Mouse (Mus musculus) CH12.LX (cell line): ENCODE measurements at regions not wholly inside any gene's neighbourhood (a gene's known extent, or its start where the extent isn't known, plus 50 kb on each side); places are given as distances from the start of the nearest gene placed in this dataset.

ENCODE experiments used
- DNase-seq: peaks from one replicate; pipeline ENCODE4 v3.0.0-alpha.2; 2013; ENCODE audit errors: extremely low read depth
- H3K27ac ChIP-seq: 2 replicates; pipeline ENCODE4 v1.5.1; 2012; ENCODE audit warnings: low read depth, mild to moderate bottlenecking, control low read depth, moderate library complexity; ENCODE audit not compliant: insufficient read depth
- H3K27me3 ChIP-seq: replicated peaks from 2 replicates; pipeline ENCODE3; 2012; ENCODE audit warnings: inconsistent platforms
- H3K36me3 ChIP-seq, 2 experiments: replicated peaks in 1 of 2; 2 replicates each; pipeline versions ENCODE3 to v1.6.1; 2012; ENCODE audit warnings: inconsistent platforms in 1 of 2, low read length in 1 of 2, mild to moderate bottlenecking in 1 of 2, mixed read lengths in 1 of 2, moderate library complexity in 1 of 2; ENCODE audit not compliant: control insufficient read depth in 1 of 2, insufficient read depth in 1 of 2
- H3K4me1 ChIP-seq, 2 experiments: 2 replicates each; pipeline ENCODE4 v1.6.1; 2012; ENCODE audit warnings: inconsistent platforms in 1 of 2, moderate library complexity in 1 of 2; ENCODE audit not compliant: insufficient read depth in 2 of 2, control insufficient read depth in 1 of 2
- H3K4me2 ChIP-seq: 2 replicates; pipeline ENCODE4 v1.6.1; 2012; ENCODE audit warnings: low read depth, mild to moderate bottlenecking, control low read depth; ENCODE audit not compliant: poor library complexity, insufficient read depth, severe bottlenecking
- H3K4me3 ChIP-seq, 3 experiments: fragments of 150-350 bp in 1 of 3; sonication (generic) in 1 of 3; replicated peaks in 1 of 3; 2 replicates each; pipeline versions ENCODE3 to v1.5.1; 2011 to 2012; ENCODE audit warnings: low read depth in 2 of 3, low read length in 2 of 3, mild to moderate bottlenecking in 2 of 3, moderate library complexity in 2 of 3, control low read depth in 1 of 3, improper control_type of control experiment in 1 of 3, inconsistent platforms in 1 of 3, mixed read lengths in 1 of 3; ENCODE audit not compliant: poor library complexity in 1 of 3
- H3K79me2 ChIP-seq: replicated peaks from 2 replicates; pipeline ENCODE4 v1.6.1; 2012; ENCODE audit warnings: mild to moderate bottlenecking, moderate library complexity; ENCODE audit not compliant: control insufficient read depth, poor library complexity, insufficient read depth, severe bottlenecking; ENCODE audit errors: extremely low read depth
- H3K9ac ChIP-seq: 2 replicates; pipeline ENCODE4 v1.6.1; 2012; ENCODE audit warnings: low read depth, mild to moderate bottlenecking, control low read depth, moderate library complexity; ENCODE audit not compliant: insufficient read depth
- H3K9me3 ChIP-seq: replicated peaks from 2 replicates; pipeline ENCODE3; 2012; ENCODE audit warnings: low read length, inconsistent platforms, mixed read lengths
- BHLHE40 ChIP-seq: IDR thresholded peaks from 2 replicates; pipeline ENCODE4 v1.6.1; 2011; ENCODE audit warnings: mild to moderate bottlenecking, low read depth, low read length, improper control_type of control experiment
- CHD1 ChIP-seq: IDR thresholded peaks from 2 replicates; pipeline ENCODE4 v1.6.1; 2012; ENCODE audit warnings: low read depth, low read length, improper control_type of control experiment, inconsistent platforms
- CHD2 ChIP-seq: IDR thresholded peaks from 2 replicates; pipeline ENCODE4 v1.6.1; 2011; ENCODE audit warnings: low read length, improper control_type of control experiment
- E2F4 ChIP-seq: IDR thresholded peaks from 2 replicates; pipeline ENCODE4 v1.6.1; 2011; ENCODE audit warnings: low read depth, low read length, improper control_type of control experiment; ENCODE audit not compliant: insufficient replicate concordance
- EP300 ChIP-seq: IDR thresholded peaks from 2 replicates; pipeline ENCODE4 v1.6.1; 2011; ENCODE audit warnings: low read length, improper control_type of control experiment
- ETS1 ChIP-seq: conservative IDR thresholded peaks from 2 replicates; pipeline ENCODE4 v1.6.1; 2012; ENCODE audit warnings: low read depth, mild to moderate bottlenecking, inconsistent platforms, low read length, improper control_type of control experiment, moderate library complexity
- GABPA ChIP-seq: IDR thresholded peaks from 2 replicates; pipeline ENCODE4 v1.6.1; 2012; ENCODE audit warnings: low read depth, low read length, improper control_type of control experiment, inconsistent platforms; ENCODE audit not compliant: insufficient replicate concordance
- IRF4 ChIP-seq: IDR thresholded peaks from 2 replicates; pipeline ENCODE4 v1.6.1; 2014; ENCODE audit warnings: low read depth, mild to moderate bottlenecking, inconsistent platforms, low read length, improper control_type of control experiment
- JUN ChIP-seq: IDR thresholded peaks from 2 replicates; pipeline ENCODE4 v1.6.1; 2011; ENCODE audit warnings: low read depth, mild to moderate bottlenecking, low read length, improper control_type of control experiment, moderate library complexity; ENCODE audit not compliant: insufficient read depth
- JUND ChIP-seq: conservative IDR thresholded peaks from 2 replicates; pipeline ENCODE4 v1.6.1; 2011; ENCODE audit warnings: low read depth, low read length, improper control_type of control experiment
- MXI1 ChIP-seq: IDR thresholded peaks from 2 replicates; pipeline ENCODE4 v1.6.1; 2011; ENCODE audit warnings: mild to moderate bottlenecking, low read depth, low read length, improper control_type of control experiment
- MYC ChIP-seq: IDR thresholded peaks from 2 replicates; pipeline ENCODE4 v1.6.1; 2011; ENCODE audit warnings: low read depth, mild to moderate bottlenecking, improper control_type of control experiment, low read length
- NRF1 ChIP-seq: IDR thresholded peaks from 2 replicates; pipeline ENCODE4 v1.6.1; 2014; ENCODE audit warnings: low read depth, mild to moderate bottlenecking, inconsistent platforms, low read length, improper control_type of control experiment, moderate library complexity
- SIN3A ChIP-seq: IDR thresholded peaks from 2 replicates; pipeline ENCODE4 v1.6.1; 2012; ENCODE audit warnings: low read length, improper control_type of control experiment, inconsistent platforms
- TCF12 ChIP-seq: IDR thresholded peaks from 2 replicates; pipeline ENCODE4 v1.6.1; 2014; ENCODE audit warnings: low read depth, mild to moderate bottlenecking, inconsistent platforms, low read length, improper control_type of control experiment
- UBTF ChIP-seq: IDR thresholded peaks from 2 replicates; pipeline ENCODE4 v1.6.1; 2012; ENCODE audit warnings: low read depth, mild to moderate bottlenecking, inconsistent platforms, low read length, improper control_type of control experiment, moderate library complexity
- ZKSCAN1 ChIP-seq: IDR thresholded peaks from 2 replicates; pipeline ENCODE4 v1.6.1; 2012; ENCODE audit warnings: low read depth, inconsistent platforms, low read length, improper control_type of control experiment, borderline replicate concordance
- ZMIZ1 ChIP-seq: IDR thresholded peaks from 2 replicates; pipeline ENCODE4 v1.6.1; 2012; ENCODE audit warnings: low read depth, mild to moderate bottlenecking, inconsistent platforms, low read length, improper control_type of control experiment
- ZNF384 ChIP-seq: IDR thresholded peaks from 2 replicates; pipeline ENCODE4 v1.6.1; 2012; ENCODE audit warnings: low read depth, low read length, improper control_type of control experiment, inconsistent platforms
- dilution Hi-C: fragments of 300-500 bp; cut with MboI; formaldehyde crosslinking; loops from 2 replicates; pipeline ENCODE4 v1.14.3; 2020; ENCODE audit warnings: low sequenced_read_pairs; ENCODE audit not compliant: extremely low pct_unique_long_range_greater_than_20kb, extremely low pct_ligation_motif_present
- in situ Hi-C: fragments of 300-500 bp; cut with MboI; formaldehyde crosslinking; loops from 3 replicates; pipeline ENCODE4 v1.14.3; 2019; ENCODE audit warnings: low sequenced_read_pairs, low pct_ligation_motif_present, low pct_unique_long_range_greater_than_20kb, mixed read lengths

- no peaks in the 10 kb centered on the region for H3K79me2 ChIP-seq
- no peaks in the 10 kb centered on the region for H3K9me3 ChIP-seq
- DNase-seq: no peak
- TF ChIP-seq GABPA: no peak
- no peak for TF ChIP-seq ZNF384
- TF ChIP-seq ZKSCAN1: no peak
- TF ChIP-seq SIN3A: no peak
- TF ChIP-seq NRF1: no peak
- no peak for TF ChIP-seq ETS1
- no peak for TF ChIP-seq MYC
- no peak for TF ChIP-seq IRF4
- TF ChIP-seq, all 38 proteins: peak for 0
- dilution Hi-C loops: no loop called here
- Histone ChIP-seq H3K9ac (no peak overlapping the region), H3K4me3 (no peak overlapping the region), H3K27ac (no peak overlapping the region), H3K4me1 (no peaks in the 10 kb centered on the region), H3K27me3 (no peaks in the 10 kb centered on the region), H3K4me2 (no peak overlapping the region), H3K36me3 (no peaks in the 10 kb centered on the region)
- in situ Hi-C loops: no loop called here
Measured at GRCm38 (mm10) chr3:142976519-142977394, 95.0 kb upstream of the Pkn2 start.

- Histone ChIP-seq H3K79me2 (no peaks in the 10 kb centered on the region), H3K4me2 (no peak overlapping the region), H3K9ac (no peak overlapping the region), H3K9me3 (no peaks in the 10 kb centered on the region), H3K4me1 (no peaks in the 10 kb centered on the region), H3K36me3 (no peaks in the 10 kb centered on the region), H3K4me3 (no peak overlapping the region), H3K27ac (no peak overlapping the region), H3K27me3 (no peaks in the 10 kb centered on the region)
- in situ Hi-C loops (no loop called here), dilution Hi-C loops (no loop called here)
- TF ChIP-seq CHD1 (no peak), NRF1 (no peak), UBTF (no peak), JUND (no peak)
- no peak for DNase-seq
Measured at GRCm38 (mm10) chr3:142975606-142976005, 93.8 kb upstream of the Pkn2 start.

GRCm38 (mm10) chr3:142969501-142969900 lies 87.7 kb upstream of the Pkn2 start:
- no peaks in the 10 kb centered on the region for H3K36me3 ChIP-seq
- no peaks in the 10 kb centered on the region for H3K27me3 ChIP-seq
- no peak for DNase-seq
- no peak overlapping the region for H3K4me2 ChIP-seq
- no peak overlapping the region for H3K9ac ChIP-seq
- no peak overlapping the region for H3K4me3 ChIP-seq
- no peaks in the 10 kb centered on the region for H3K9me3 ChIP-seq
- dilution Hi-C loops: no loop called here
- H3K27ac ChIP-seq: no peak overlapping the region
- in situ Hi-C loops: no loop called here
- no peaks in the 10 kb centered on the region for H3K79me2 ChIP-seq
- TF ChIP-seq BHLHE40 (no peak), MYC (no peak), TCF12 (no peak), EP300 (no peak), ZMIZ1 (no peak), JUN (no peak), UBTF (no peak), SIN3A (no peak), MXI1 (no peak), E2F4 (no peak), NRF1 (no peak), CHD2 (no peak), JUND (no peak), GABPA (no peak), ETS1 (no peak), ZNF384 (no peak)
- peaks cover 6 to 7% of the 10 kb centered on the region in 2 experiments for H3K4me1 ChIP-seq
